Mouse (Mus musculus): Measurements from ENCODE around the gene Depdc1a. TPM values are rescaled to one million over a fixed set of nuclear protein-coding genes. Genes with fewer than 3 reads are reported as not detected.
A peak's percentile ranks its signal among the peaks of the same experiment; 100 is the strongest.
"Not testable (repeated sequence)": the region's sequence is repeated elsewhere in the genome, so short reads cannot be mapped to it uniquely, and the experiment has no call there.

Depdc1a gene
- 33.8 and 36.2 TPM in 2 replicates for polyA plus RNA-seq (2016; fragmentation: Nextera tagmentation; extraction: Ambion mirVana)

DNA sequence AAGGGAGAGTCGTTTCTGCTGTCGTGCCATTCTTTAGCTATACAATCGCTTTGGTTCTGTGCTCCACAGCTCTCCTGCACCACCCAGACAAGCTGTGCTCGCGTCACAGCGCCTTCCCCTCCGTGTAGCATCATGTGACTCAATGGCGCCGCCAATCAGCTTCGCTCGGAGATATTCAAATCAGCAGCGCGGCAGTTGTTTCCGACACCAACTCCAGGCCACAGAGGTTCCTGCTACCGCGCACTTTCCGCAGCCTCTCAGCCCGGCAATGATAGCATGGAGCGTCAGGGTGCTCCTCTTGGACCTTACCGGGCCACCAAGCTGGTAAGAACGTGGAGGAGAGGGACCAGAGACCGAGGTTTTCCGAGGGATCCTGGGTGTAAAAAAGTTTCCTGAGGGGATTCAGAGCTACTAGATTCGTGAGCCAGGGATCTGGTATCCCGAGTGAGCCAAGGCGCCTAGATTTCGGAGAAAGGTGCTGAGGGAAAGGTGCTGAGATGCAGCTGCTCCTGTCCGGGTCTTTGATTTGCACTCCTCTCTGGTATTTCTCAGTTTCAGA is at the start of gene Depdc1a:
Gene Depdc1a, plus strand, starts transcription at position 191 of the 559 bp plus-strand sequence.
- H3K36me3 ChIP-seq (replicated peaks): peaks cover 16% of the 10 kb centered on the region
- under 1% methylated on average over 28 of the region's 28 CpGs for WGBS
- peak within 1 kb of the TSS; percentile 70 for H3K4me3 ChIP-seq
- H3K4me1 ChIP-seq: peaks cover 19% of the 10 kb centered on the region
- DNase-seq (ENCODE audit: extremely low spot score, low spot score): peak; percentile 91
- H3K27ac ChIP-seq: peak within 1 kb of the TSS; percentile 92
- no peaks in the 10 kb centered on the region for H3K9me3 ChIP-seq
- H3K27me3 ChIP-seq (ENCODE audit: poor library complexity, severe bottlenecking): no peaks in the 10 kb centered on the region

DNA sequence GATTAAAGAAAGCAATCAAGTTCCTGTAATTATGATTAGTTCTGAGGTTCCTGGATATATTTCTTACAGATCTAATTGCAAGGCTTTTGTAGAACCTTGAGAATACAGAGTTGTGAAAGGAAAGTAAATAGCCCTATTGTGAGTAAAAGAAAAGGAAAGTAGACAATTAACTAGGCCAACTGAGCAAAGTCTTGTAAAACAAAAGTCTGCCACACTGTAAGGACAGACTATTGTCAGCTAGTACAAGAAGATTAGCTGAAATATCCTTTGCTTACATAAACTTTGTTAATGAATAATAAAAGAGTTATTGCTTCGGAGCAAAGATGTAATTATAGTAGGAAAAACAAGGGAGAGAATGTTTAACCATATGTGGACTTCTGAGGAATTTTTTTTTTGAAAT is 25.2 kb upstream of the Depdc1a start:
- 78% methylated on average over 1 of the region's 1 CpGs for WGBS
- H3K4me1 ChIP-seq: no peaks in the 10 kb centered on the region
- no peaks in the 10 kb centered on the region for H3K36me3 ChIP-seq (replicated peaks)
- H3K9me3 ChIP-seq: no peaks in the 10 kb centered on the region
- no peak overlapping the region for H3K4me3 ChIP-seq
- H3K27ac ChIP-seq: no peak overlapping the region
- no peak for DNase-seq (ENCODE audit: extremely low spot score, low spot score)
- no peaks in the 10 kb centered on the region for H3K27me3 ChIP-seq (ENCODE audit: poor library complexity, severe bottlenecking)

DNA sequence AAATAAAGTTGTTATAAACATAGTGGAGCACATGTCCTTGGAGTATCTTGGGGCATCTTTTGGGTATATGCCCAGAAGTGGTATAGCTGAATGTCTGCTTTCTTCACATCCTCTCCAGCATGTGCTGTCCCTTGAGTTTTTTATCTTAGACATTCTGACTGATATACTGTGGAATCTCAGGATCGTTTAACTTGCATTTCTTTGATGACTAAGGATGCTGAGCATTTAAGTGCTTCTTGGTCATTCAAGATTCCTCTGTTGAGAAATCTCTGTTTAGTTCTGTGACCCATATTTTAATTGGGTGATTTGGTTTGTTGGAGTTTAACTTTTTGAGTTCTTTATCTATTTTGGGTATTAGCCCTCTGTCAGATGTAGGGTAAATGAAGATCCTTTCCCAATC is 19.8 kb upstream of the Depdc1a start:
- Histone ChIP-seq H3K4me3 (no peak overlapping the region), H3K9me3 (no peaks in the 10 kb centered on the region), H3K36me3 (replicated peaks) (no peaks in the 10 kb centered on the region), H3K27ac (no peak overlapping the region), H3K4me1 (no peaks in the 10 kb centered on the region), H3K27me3 (ENCODE audit: poor library complexity, severe bottlenecking) (no peaks in the 10 kb centered on the region)
- 79% methylated on average over 1 of the region's 1 CpGs for WGBS
- no peak for DNase-seq (ENCODE audit: extremely low spot score, low spot score)

DNA sequence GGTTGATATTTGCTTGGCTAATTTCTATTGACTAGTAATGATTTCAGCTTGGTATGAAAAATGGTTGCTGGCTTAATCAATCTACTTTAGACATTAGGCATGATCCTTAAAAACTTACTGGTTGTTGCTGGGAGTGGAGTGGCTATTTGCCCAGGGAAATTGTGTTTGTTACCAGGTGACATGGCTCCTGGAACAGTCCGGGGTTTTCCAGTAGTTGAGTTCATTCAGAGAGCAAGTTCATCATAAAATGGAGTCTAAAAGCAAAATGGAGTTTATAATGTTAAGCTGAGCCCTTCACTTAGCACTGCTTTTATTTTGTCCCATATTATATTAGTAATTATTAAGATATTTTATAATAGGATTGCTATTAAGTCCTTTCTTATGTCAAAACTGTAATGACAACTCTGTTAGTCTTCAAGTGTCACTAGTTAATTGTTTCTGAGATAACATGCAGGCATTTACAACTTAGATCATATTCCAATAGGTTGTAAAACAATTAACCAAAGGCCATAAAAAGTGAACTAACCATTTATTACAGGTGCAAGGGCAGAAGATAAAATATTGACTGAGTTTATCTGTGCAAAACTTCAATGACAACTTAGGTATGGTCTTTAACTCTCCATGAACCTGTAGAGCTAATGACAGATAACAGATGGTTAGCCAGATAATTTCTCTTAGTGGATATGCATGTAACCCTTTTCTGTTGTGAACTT is 17.8 kb upstream of the Depdc1a start:
- no peak overlapping the region for H3K4me3 ChIP-seq
- no peaks in the 10 kb centered on the region for H3K36me3 ChIP-seq (replicated peaks)
- H3K4me1 ChIP-seq: no peaks in the 10 kb centered on the region
- no peak for DNase-seq (ENCODE audit: extremely low spot score, low spot score)
- H3K27me3 ChIP-seq (ENCODE audit: poor library complexity, severe bottlenecking): no peaks in the 10 kb centered on the region
- H3K27ac ChIP-seq: no peak overlapping the region
- no peaks in the 10 kb centered on the region for H3K9me3 ChIP-seq
- WGBS: 97% methylated on average over 1 of the region's 1 CpGs

DNA sequence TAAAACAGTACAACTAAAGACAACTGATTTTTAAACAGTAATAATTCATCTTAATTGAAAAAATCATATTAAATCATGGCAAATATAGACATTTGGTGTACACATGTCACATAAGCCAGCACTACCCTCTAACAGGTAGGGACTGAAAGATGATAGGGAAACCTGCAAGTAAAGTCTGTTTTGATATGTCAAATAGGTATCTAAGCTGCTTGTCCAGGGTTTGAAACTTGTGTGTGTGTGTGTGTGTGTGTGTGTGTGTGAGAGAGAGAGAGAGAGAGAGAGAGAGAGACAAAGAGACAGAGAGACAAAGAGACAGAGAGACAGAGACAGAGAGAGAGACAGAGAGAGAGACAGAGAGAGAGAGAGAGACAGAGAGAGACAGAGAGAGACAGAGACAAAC is 524 bp upstream of the Depdc1a start:
- peak overlapping the region; percentile 92 for H3K27ac ChIP-seq
- not testable (repeated sequence) for DNase-seq (ENCODE audit: extremely low spot score, low spot score); H3K27me3 ChIP-seq (ENCODE audit: poor library complexity, severe bottlenecking); H3K36me3 ChIP-seq (replicated peaks); H3K9me3 ChIP-seq
- peak overlapping the region; percentile 70 for H3K4me3 ChIP-seq
- peaks cover 19% of the 10 kb centered on the region for H3K4me1 ChIP-seq

DNA sequence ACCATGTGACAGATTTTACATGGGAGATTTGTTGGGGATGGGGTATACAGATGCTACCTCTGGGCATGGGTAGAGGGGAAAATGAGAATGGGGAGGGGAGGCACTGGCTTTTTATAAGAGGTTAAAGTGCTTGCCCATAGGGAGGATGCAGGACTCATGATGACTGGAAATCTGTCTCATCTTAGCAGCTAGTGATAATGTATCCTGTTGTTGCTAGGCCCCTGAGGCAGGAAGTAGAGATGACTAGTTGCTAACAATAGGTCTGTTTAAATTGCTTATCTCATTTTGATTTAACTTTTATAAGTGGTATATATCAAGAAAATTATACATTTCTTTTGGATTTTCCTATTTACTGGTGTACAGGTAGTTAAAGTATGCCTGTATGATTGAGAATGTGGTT is 13.7 kb downstream of the Depdc1a start:
- Histone ChIP-seq H3K27me3 (ENCODE audit: poor library complexity, severe bottlenecking) (no peaks in the 10 kb centered on the region), H3K27ac (no peak overlapping the region), H3K4me1 (no peaks in the 10 kb centered on the region), H3K9me3 (peaks cover 7% of the 10 kb centered on the region), H3K36me3 (replicated peaks) (peaks cover 76% of the 10 kb centered on the region), H3K4me3 (no peak overlapping the region)
- no peak for DNase-seq (ENCODE audit: extremely low spot score, low spot score)

DNA sequence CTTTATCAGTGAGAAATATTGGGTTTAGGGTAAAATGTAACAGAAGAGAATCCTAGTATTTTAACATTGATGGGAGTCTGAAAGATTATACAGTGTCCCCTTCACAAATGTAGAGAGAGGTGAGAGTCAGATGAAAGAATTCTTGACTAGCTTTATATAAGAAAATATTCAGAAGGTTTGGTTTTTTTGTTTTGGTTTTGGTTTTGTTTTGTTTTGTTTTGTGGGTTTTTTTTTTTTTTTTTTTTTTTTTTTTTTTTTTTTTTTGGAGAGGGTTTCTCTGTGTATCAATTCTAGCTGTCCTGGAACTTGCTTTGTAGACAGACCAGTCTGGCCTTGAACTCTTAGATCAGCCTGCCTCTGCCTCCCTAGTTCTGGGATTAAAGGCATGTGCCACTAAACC is 33.3 kb downstream of the Depdc1a start:
- no peaks in the 10 kb centered on the region for H3K4me1 ChIP-seq
- H3K4me3 ChIP-seq: no peak overlapping the region
- H3K27me3 ChIP-seq (ENCODE audit: poor library complexity, severe bottlenecking): no peaks in the 10 kb centered on the region
- no peak overlapping the region for H3K27ac ChIP-seq
- no peaks in the 10 kb centered on the region for H3K9me3 ChIP-seq
- H3K36me3 ChIP-seq (replicated peaks): peaks cover 38% of the 10 kb centered on the region
- DNase-seq (ENCODE audit: extremely low spot score, low spot score): no peak

DNA sequence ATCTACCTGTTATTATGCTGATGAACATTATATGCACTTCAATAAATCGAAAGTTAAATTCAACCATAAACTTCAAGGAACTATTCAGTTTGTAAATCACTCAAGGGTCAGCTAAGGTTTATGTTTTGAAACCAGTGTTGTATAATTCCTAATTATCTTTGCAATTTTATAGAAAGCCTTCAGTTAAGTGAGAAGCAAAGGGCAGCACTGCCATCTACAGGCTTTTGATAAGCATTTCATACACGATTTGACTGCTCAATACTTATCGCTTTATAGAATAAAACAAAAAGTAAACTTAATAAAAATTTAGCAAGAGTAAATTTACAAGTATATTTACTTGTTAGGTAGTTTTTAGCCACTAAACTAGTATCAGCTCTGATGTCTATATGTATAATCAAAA is 53.1 kb downstream of the Depdc1a start:
- no peaks in the 10 kb centered on the region for H3K27me3 ChIP-seq (ENCODE audit: poor library complexity, severe bottlenecking)
- no peak overlapping the region for H3K27ac ChIP-seq
- no peaks in the 10 kb centered on the region for H3K9me3 ChIP-seq
- no peaks in the 10 kb centered on the region for H3K4me1 ChIP-seq
- H3K36me3 ChIP-seq (replicated peaks): no peaks in the 10 kb centered on the region
- DNase-seq (ENCODE audit: extremely low spot score, low spot score): no peak
- H3K4me3 ChIP-seq: no peak overlapping the region
- WGBS: 83% methylated on average over 3 of the region's 3 CpGs

DNA sequence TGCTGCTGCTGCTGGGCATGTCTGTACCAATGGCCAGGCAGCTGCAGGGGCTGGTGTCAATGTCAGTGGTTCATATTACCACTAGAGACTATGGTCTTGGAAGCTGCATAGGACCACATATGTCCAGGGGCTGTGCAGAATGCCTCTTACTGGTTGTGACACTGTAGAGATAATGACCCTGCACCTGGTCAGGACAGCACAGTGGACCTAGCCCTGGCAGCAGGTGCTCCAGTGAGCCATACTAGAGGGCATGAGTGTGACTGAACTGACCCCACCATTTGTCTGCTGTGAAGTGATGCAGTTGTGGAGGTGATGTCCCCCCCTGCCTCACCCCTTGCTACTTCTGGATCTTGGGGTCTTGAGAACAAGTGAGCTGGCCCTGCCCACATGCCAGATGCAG is 55.0 kb downstream of the Depdc1a start:
- no peaks in the 10 kb centered on the region for H3K36me3 ChIP-seq (replicated peaks)
- no peaks in the 10 kb centered on the region for H3K4me1 ChIP-seq
- DNase-seq (ENCODE audit: extremely low spot score, low spot score): no peak
- H3K27me3 ChIP-seq (ENCODE audit: poor library complexity, severe bottlenecking): no peaks in the 10 kb centered on the region
- no peaks in the 10 kb centered on the region for H3K9me3 ChIP-seq
- H3K4me3 ChIP-seq: no peak overlapping the region
- no peak overlapping the region for H3K27ac ChIP-seq

Other genes with a start within 250 kb of the Depdc1a start
- gene Rpe65, start 103.7 kb downstream of the Depdc1a start, polyA plus RNA-seq (2016; fragmentation: Nextera tagmentation; extraction: Ambion mirVana): not detected in 2 replicates